Comparison of ENCODE assay signal across 9 mouse cellular contexts in genomic region chr19:60608766-60609165, GRCm38 (mm10). TPM values are rescaled to one million over a fixed set of nuclear protein-coding genes. Genes with fewer than 3 reads are reported as not detected.
A peak's percentile ranks its signal among the peaks of the same experiment; 100 is the strongest.
DNase-seq lines count a peak whose midpoint lies in the region; ATAC-seq and TF ChIP-seq lines count a peak whose summit lies in the region.
"Had no signal": no experiment of that assay in that cellular context is flagged by ENCODE, and none has a peak within 500 bp of the region (broad histone marks: within the 10 kb centered on the region; RNA-seq: fewer than 3 reads in every experiment).

No protein-coding gene starts in this region.

- no peak for TF ChIP-seq POLR2A in bone marrow, adult 2 months (IDR thresholded peaks at IDR 0.05; ENCODE audit: borderline replicate concordance, control insufficient read depth, low read depth, low read length)

- no peak overlapping the region for H3K4me3 ChIP-seq in midbrain, postnatal 0 days (ENCODE audit: low read depth, low read length)
- no peak overlapping the region for H3K4me3 ChIP-seq in midbrain, embryonic 14.5 days (replicated peaks; ENCODE audit: low read depth, low read length)
- H3K4me3 ChIP-seq in bone marrow, adult 2 months (replicated peaks; ENCODE audit: control insufficient read depth, low read depth, low read length): no peak overlapping the region
- no peak overlapping the region for H3K4me3 ChIP-seq in intestine, embryonic 15.5 days (replicated peaks)
- H3K4me3 ChIP-seq: heart, embryonic 15.5 days had no signal

- H3K27me3 ChIP-seq in midbrain, postnatal 0 days (ENCODE audit: insufficient read depth, low read length): no peaks in the 10 kb centered on the region; the same call in 1 of the 2 replicates
- no peaks in the 10 kb centered on the region for H3K27me3 ChIP-seq in midbrain, embryonic 14.5 days (ENCODE audit: control insufficient read depth, insufficient read depth, low read length)
- H3K27me3 ChIP-seq in intestine, embryonic 15.5 days (replicated peaks): no peaks in the 10 kb centered on the region
- H3K27me3 ChIP-seq: heart, embryonic 15.5 days had no signal

- no peaks in the 10 kb centered on the region for H3K36me3 ChIP-seq in midbrain, postnatal 0 days (ENCODE audit: insufficient read depth, low read length)
- H3K36me3 ChIP-seq in midbrain, embryonic 14.5 days (ENCODE audit: control insufficient read depth, insufficient read depth, low read length): no peaks in the 10 kb centered on the region
- H3K36me3 ChIP-seq in intestine, embryonic 15.5 days: no peaks in the 10 kb centered on the region
- H3K36me3 ChIP-seq: heart, embryonic 15.5 days had no signal

- TF ChIP-seq CTCF in midbrain, postnatal 0 days (IDR thresholded peaks at IDR 0.05): peak; percentile 64
- peak; percentile 81 for TF ChIP-seq CTCF in bone marrow, adult 2 months (IDR thresholded peaks at IDR 0.05; ENCODE audit: control insufficient read depth, insufficient read depth, low read length)

- no peak overlapping the region for H3K4me2 ChIP-seq in midbrain, postnatal 0 days (ENCODE audit: low read depth, low read length, poor library complexity, severe bottlenecking)
- H3K4me2 ChIP-seq in midbrain, embryonic 14.5 days (ENCODE audit: low read length): no peak overlapping the region
- H3K4me2 ChIP-seq in intestine, embryonic 15.5 days (replicated peaks): no peak overlapping the region
- H3K4me2 ChIP-seq: heart, embryonic 15.5 days had no signal

- no peak for ATAC-seq in midbrain, postnatal 0 days (ENCODE audit: low FRiP score)
- ATAC-seq in midbrain, embryonic 14.5 days (ENCODE audit: low FRiP score, low TSS enrichment): no peak
- no peak for ATAC-seq in intestine, embryonic 15.5 days

- H3K27ac ChIP-seq in midbrain, postnatal 0 days (ENCODE audit: low read depth, low read length): no peak overlapping the region
- no peak overlapping the region for H3K27ac ChIP-seq in midbrain, embryonic 14.5 days (replicated peaks; ENCODE audit: low read depth, low read length)
- no peak overlapping the region for H3K27ac ChIP-seq in bone marrow, adult 2 months (ENCODE audit: control insufficient read depth, insufficient read depth, low read depth, low read length, poor library complexity)
- no peak overlapping the region for H3K27ac ChIP-seq in intestine, embryonic 15.5 days
- H3K27ac ChIP-seq: heart, embryonic 15.5 days had no signal

- no peaks in the 10 kb centered on the region for H3K9me3 ChIP-seq in midbrain, postnatal 0 days (ENCODE audit: low read length)
- H3K9me3 ChIP-seq in midbrain, embryonic 14.5 days (ENCODE audit: control insufficient read depth, low read length): no peaks in the 10 kb centered on the region
- no peaks in the 10 kb centered on the region for H3K9me3 ChIP-seq in intestine, embryonic 15.5 days
- H3K9me3 ChIP-seq: heart, embryonic 15.5 days had no signal

- 36% methylated on average over 5 of the region's 5 CpGs for WGBS in midbrain, postnatal 0 days
- WGBS in midbrain, embryonic 14.5 days: 38% methylated on average over 5 of the region's 5 CpGs
- 60% methylated on average over 5 of the region's 5 CpGs for WGBS in bone marrow, adult 2 months
- 30% methylated on average over 5 of the region's 5 CpGs for WGBS in intestine, embryonic 15.5 days

- H3K9ac ChIP-seq in midbrain, postnatal 0 days (replicated peaks; ENCODE audit: low read length, poor library complexity, severe bottlenecking): no peak overlapping the region
- no peak overlapping the region for H3K9ac ChIP-seq in midbrain, embryonic 14.5 days (replicated peaks; ENCODE audit: low read length)
- no peak overlapping the region for H3K9ac ChIP-seq in intestine, embryonic 15.5 days
- H3K9ac ChIP-seq: heart, embryonic 15.5 days had no signal

- no peaks in the 10 kb centered on the region for H3K4me1 ChIP-seq in midbrain, postnatal 0 days (ENCODE audit: insufficient read depth, low read length)
- H3K4me1 ChIP-seq in midbrain, embryonic 14.5 days (ENCODE audit: control insufficient read depth, insufficient read depth, low read length): no peaks in the 10 kb centered on the region
- H3K4me1 ChIP-seq in bone marrow, adult 2 months (ENCODE audit: control insufficient read depth, insufficient read depth, low read length): no peaks in the 10 kb centered on the region
- no peaks in the 10 kb centered on the region for H3K4me1 ChIP-seq in intestine, embryonic 15.5 days (replicated peaks)
- H3K4me1 ChIP-seq: heart, embryonic 15.5 days had no signal

- no peak for DNase-seq in midbrain, postnatal 0 days (ENCODE audit: low spot score)
- no peak for DNase-seq in midbrain, embryonic 14.5 days
- peak; percentile 57 for DNase-seq in MEL-GATA-1-ER (ENCODE audit: extremely low read depth, low read depth)
- peak; percentile 67 for DNase-seq in kidney, adult 9 months
- DNase-seq in naive thymus-derived CD4-positive, alpha-beta T cell, adult 2 months (ENCODE audit: low read depth): peak; percentile 44
- no peak for DNase-seq in frontal cortex, postnatal 14 days (ENCODE audit: low spot score in 2 of 2)

RNA-seq across cellular contexts. Expression of gene Cacul1, which starts 27.9 kb away (rescaled TPM):
- total RNA-seq in midbrain, postnatal 0 days (2014; rRNA removed): 60.6 and 66.3 TPM in 2 replicates
- polyA plus RNA-seq in midbrain, postnatal 0 days (2015; fragmentation: Nextera tagmentation; extraction: Ambion mirVana): 12.2 and 14.9 TPM in 2 replicates
- 20.3 and 27.5 TPM in 2 replicates for polyA plus RNA-seq in midbrain, embryonic 14.5 days (2014; fragmentation: Nextera tagmentation; extraction: Ambion mirVana)
- polyA plus RNA-seq in bone marrow, adult 2 months (2011; ENCODE audit: insufficient read depth, insufficient read length, low replicate concordance, missing spikeins): 7.5 and 11.4 TPM in 2 replicates
- polyA plus RNA-seq in intestine, embryonic 15.5 days (2015; fragmentation: Nextera tagmentation; extraction: Ambion mirVana): 20.9 and 25.7 TPM in 2 replicates

Comparison
In these comparisons a context has a peak if more than half of its experiments do, and no peak if none do; other contexts are left out.
1. DNase-seq: peak in MEL-GATA-1-ER (single experiment), kidney, adult 9 months (single experiment) and naive thymus-derived CD4-positive, alpha-beta T cell, adult 2 months (single experiment); none in midbrain, postnatal 0 days (single experiment), midbrain, embryonic 14.5 days (single experiment) and frontal cortex, postnatal 14 days (0 of 2).